Mouse (Mus musculus) spleen, adult 2 months (tissue): Measurements from ENCODE around the gene Rps26.
"Not testable (repeated sequence)": the region's sequence is repeated elsewhere in the genome, so short reads cannot be mapped to it uniquely, and the experiment has no call there.

Experiments used
- CTCF ChIP-seq: fragments of 200-500 bp; IDR thresholded peaks from 2 replicates; pipeline ENCODE4 v1.5.1; 2011; ENCODE audit warnings: mild to moderate bottlenecking, inconsistent platforms; ENCODE audit not compliant: insufficient read depth, insufficient read length, insufficient replicate concordance; ENCODE audit errors: extremely low read depth
- POLR2A ChIP-seq: fragments of 200-500 bp; IDR thresholded peaks from 2 replicates; pipeline ENCODE4 v1.6.1; 2011; ENCODE audit warnings: low read depth, low read length, inconsistent platforms

DNA sequence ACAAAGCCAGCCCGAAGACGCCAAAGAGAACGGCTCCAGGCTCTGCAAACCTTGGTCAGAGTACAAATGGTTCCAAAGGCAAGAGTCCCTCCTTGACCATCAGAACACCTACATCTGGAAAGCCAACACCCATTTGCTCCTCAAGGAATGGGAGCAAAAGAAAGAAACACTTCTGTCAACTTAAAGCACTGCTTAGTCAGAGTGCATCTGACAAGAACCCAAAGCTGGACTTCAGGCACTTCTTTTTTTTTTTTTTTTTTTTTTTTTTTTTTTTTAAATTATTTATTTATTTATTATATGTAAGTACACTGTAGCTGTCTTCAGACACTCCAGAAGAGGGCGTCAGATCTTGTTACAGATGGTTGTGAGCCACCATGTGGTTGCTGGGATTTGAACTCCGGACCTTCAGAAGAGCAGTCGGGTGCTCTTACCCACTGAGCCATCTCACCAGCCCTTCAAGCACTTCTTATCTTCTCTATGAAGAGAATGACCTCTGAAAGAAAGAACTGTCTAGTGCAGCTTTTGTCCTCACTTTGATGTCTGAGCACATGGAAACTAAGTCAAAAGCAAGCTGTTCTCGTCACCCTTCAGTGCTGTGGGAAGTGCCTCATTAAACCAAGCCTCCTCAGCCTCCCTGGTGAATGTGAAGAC, 10.6 kb downstream of the Rps26 start:
- not testable (repeated sequence) for TF ChIP-seq CTCF, POLR2A
